Mouse (Mus musculus): Measurements from ENCODE around the gene Gm10354. TPM values are rescaled to one million over a fixed set of nuclear protein-coding genes. Genes with fewer than 3 reads are reported as not detected.
"Not testable (repeated sequence)": the region's sequence is repeated elsewhere in the genome, so short reads cannot be mapped to it uniquely, and the experiment has no call there.

Gene Gm10354
- polyA plus RNA-seq, 1 experiment from 2014 or later, result not detected

GRCm38 (mm10) chr5:14994124-14994523 is 15.4 kb upstream of the Gm10354 start:
- not testable (repeated sequence) for H3K4me1 ChIP-seq; H3K36me3 ChIP-seq; H3K4me3 ChIP-seq; H3K27me3 ChIP-seq; H3K4me2 ChIP-seq (replicated peaks); H3K9ac ChIP-seq (replicated peaks); H3K27ac ChIP-seq (replicated peaks)
- ATAC-seq (ENCODE audit: low FRiP score, low read depth), result peak; percentile 70; the same call in 1 of the 2 replicates
- peaks cover 39% of the 10 kb centered on the region for H3K9me3 ChIP-seq
- WGBS, result 84% methylated on average over 6 of the region's 6 CpGs

- H3K4me1 ChIP-seq; H3K27ac ChIP-seq (replicated peaks); H3K9ac ChIP-seq (replicated peaks); H3K36me3 ChIP-seq; H3K27me3 ChIP-seq; H3K4me2 ChIP-seq (replicated peaks); H3K4me3 ChIP-seq: not testable (repeated sequence)
- ATAC-seq (ENCODE audit: low FRiP score, low read depth), result peak; percentile 62; the same call in 1 of the 2 replicates
- H3K9me3 ChIP-seq, result peaks cover 29% of the 10 kb centered on the region
- WGBS, result 80% methylated on average over 8 of the region's 8 CpGs
Observed at GRCm38 (mm10) chr5:14990375-14991158, 11.8 kb upstream of the Gm10354 start.

GRCm38 (mm10) chr5:14986649-14987387 is 8.1 kb upstream of the Gm10354 start:
- H3K4me2 ChIP-seq (replicated peaks); H3K36me3 ChIP-seq; H3K27me3 ChIP-seq; H3K4me1 ChIP-seq; H3K27ac ChIP-seq (replicated peaks); H3K9ac ChIP-seq (replicated peaks); H3K4me3 ChIP-seq: not testable (repeated sequence)
- WGBS, result 42% methylated on average over 6 of the region's 6 CpGs
- peak; percentile 81 for ATAC-seq (ENCODE audit: low FRiP score, low read depth)
- peaks cover 19% of the 10 kb centered on the region for H3K9me3 ChIP-seq

GRCm38 (mm10) chr5:14977368-14977767 is 1.4 kb downstream of the Gm10354 start:
- peaks cover 31% of the 10 kb centered on the region for H3K9me3 ChIP-seq
- H3K4me1 ChIP-seq; H3K27ac ChIP-seq (replicated peaks); H3K4me2 ChIP-seq (replicated peaks); H3K27me3 ChIP-seq; H3K36me3 ChIP-seq; H3K9ac ChIP-seq (replicated peaks); ATAC-seq (ENCODE audit: low FRiP score, low read depth); H3K4me3 ChIP-seq: not testable (repeated sequence)
- 76% methylated on average over 4 of the region's 4 CpGs for WGBS

GRCm38 (mm10) chr5:14975294-14975693 is 3.4 kb downstream of the Gm10354 start:
- H3K9me3 ChIP-seq, result peaks cover 41% of the 10 kb centered on the region
- not testable (repeated sequence) for H3K4me1 ChIP-seq; H3K27ac ChIP-seq (replicated peaks); H3K36me3 ChIP-seq; H3K4me2 ChIP-seq (replicated peaks); H3K27me3 ChIP-seq; H3K9ac ChIP-seq (replicated peaks); ATAC-seq (ENCODE audit: low FRiP score, low read depth); H3K4me3 ChIP-seq
- 72% methylated on average over 3 of the region's 4 CpGs for WGBS

GRCm38 (mm10) chr5:14972841-14973240 is 5.9 kb downstream of the Gm10354 start:
- not testable (repeated sequence) for H3K9ac ChIP-seq (replicated peaks); H3K4me3 ChIP-seq; H3K4me1 ChIP-seq; H3K27me3 ChIP-seq; H3K27ac ChIP-seq (replicated peaks); ATAC-seq (ENCODE audit: low FRiP score, low read depth); H3K36me3 ChIP-seq; H3K4me2 ChIP-seq (replicated peaks)
- 77% methylated on average over 3 of the region's 3 CpGs for WGBS
- H3K9me3 ChIP-seq, result peaks cover 27% of the 10 kb centered on the region

- 78% methylated on average over 13 of the region's 13 CpGs for WGBS
- not testable (repeated sequence) for H3K4me3 ChIP-seq
Observed at GRCm38 (mm10) chr5:14963821-14964220, 14.9 kb downstream of the Gm10354 start.

GRCm38 (mm10) chr5:14961502-14961901 is 17.2 kb downstream of the Gm10354 start:
- H3K27me3 ChIP-seq; H3K27ac ChIP-seq (replicated peaks); H3K36me3 ChIP-seq; H3K4me2 ChIP-seq (replicated peaks); H3K4me3 ChIP-seq; H3K9ac ChIP-seq (replicated peaks); ATAC-seq (ENCODE audit: low FRiP score, low read depth); H3K4me1 ChIP-seq: not testable (repeated sequence)
- peaks cover 23% of the 10 kb centered on the region for H3K9me3 ChIP-seq
- WGBS, result 80% methylated on average over 4 of the region's 4 CpGs

More at GRCm38 (mm10) chr5:14963821-14964220, 14.9 kb downstream of the Gm10354 start:
- peaks cover 19% of the 10 kb centered on the region for H3K9me3 ChIP-seq
- not testable (repeated sequence) for ATAC-seq (ENCODE audit: low FRiP score, low read depth); H3K27ac ChIP-seq (replicated peaks); H3K4me1 ChIP-seq; H3K4me2 ChIP-seq (replicated peaks); H3K27me3 ChIP-seq; H3K36me3 ChIP-seq; H3K9ac ChIP-seq (replicated peaks)

- H3K27me3 ChIP-seq; H3K9ac ChIP-seq (replicated peaks); ATAC-seq (ENCODE audit: low FRiP score, low read depth); H3K4me1 ChIP-seq; H3K4me2 ChIP-seq (replicated peaks); H3K36me3 ChIP-seq; H3K4me3 ChIP-seq; H3K27ac ChIP-seq (replicated peaks): not testable (repeated sequence)
- peaks cover 28% of the 10 kb centered on the region for H3K9me3 ChIP-seq
- 88% methylated on average over 1 of the region's 1 CpGs for WGBS
Observed at GRCm38 (mm10) chr5:14955928-14956706, 22.6 kb downstream of the Gm10354 start.

GRCm38 (mm10) chr5:14953587-14953986 is 25.1 kb downstream of the Gm10354 start:
- not testable (repeated sequence) for H3K4me3 ChIP-seq; H3K4me2 ChIP-seq (replicated peaks); ATAC-seq (ENCODE audit: low FRiP score, low read depth); H3K4me1 ChIP-seq; H3K27ac ChIP-seq (replicated peaks); H3K27me3 ChIP-seq; H3K9ac ChIP-seq (replicated peaks); H3K36me3 ChIP-seq
- peaks cover 25% of the 10 kb centered on the region for H3K9me3 ChIP-seq

GRCm38 (mm10) chr5:14952749-14953148 is 26.0 kb downstream of the Gm10354 start:
- not testable (repeated sequence) for H3K9ac ChIP-seq (replicated peaks); H3K27me3 ChIP-seq; H3K4me3 ChIP-seq; H3K36me3 ChIP-seq; H3K27ac ChIP-seq (replicated peaks); H3K4me1 ChIP-seq; ATAC-seq (ENCODE audit: low FRiP score, low read depth); H3K4me2 ChIP-seq (replicated peaks)
- WGBS, result 74% methylated on average over 3 of the region's 3 CpGs
- peaks cover 26% of the 10 kb centered on the region for H3K9me3 ChIP-seq

- not testable (repeated sequence) for H3K27me3 ChIP-seq; H3K4me3 ChIP-seq; H3K27ac ChIP-seq (replicated peaks); H3K4me2 ChIP-seq (replicated peaks); H3K9ac ChIP-seq (replicated peaks); H3K4me1 ChIP-seq; H3K36me3 ChIP-seq
- peaks cover 26% of the 10 kb centered on the region for H3K9me3 ChIP-seq
- peak; percentile 41; the same call in 1 of the 2 replicates for ATAC-seq (ENCODE audit: low FRiP score, low read depth)
- 66% methylated on average over 7 of the region's 7 CpGs for WGBS
Observed at GRCm38 (mm10) chr5:14951822-14952221, 26.9 kb downstream of the Gm10354 start.

All from midbrain, embryonic 12.5 days (tissue).